Mouse (Mus musculus) MEL (cell line): Measurements from ENCODE around the gene Lbh.

ENCODE experiments used
- CHD1 ChIP-seq: IDR thresholded peaks from 2 replicates; pipeline ENCODE4 v1.6.1; 2012; ENCODE audit warnings: low read depth, mild to moderate bottlenecking, inconsistent platforms, low read length, improper control_type of control experiment
- CTCF ChIP-seq, 3 experiments: IDR thresholded peaks in 2 of 3; conservative IDR thresholded peaks in 1 of 3; 2 replicates each; pipeline ENCODE4 v1.5.1; 2011 to 2012; ENCODE audit warnings: low read length in 3 of 3, low read depth in 2 of 3, mild to moderate bottlenecking in 2 of 3, improper control_type of control experiment in 1 of 3, inconsistent platforms in 1 of 3, mixed read lengths in 1 of 3, moderate library complexity in 1 of 3; ENCODE audit not compliant: control insufficient read depth in 1 of 3, insufficient read depth in 1 of 3, poor library complexity in 1 of 3, severe bottlenecking in 1 of 3
- E2F4 ChIP-seq: IDR thresholded peaks from 2 replicates; pipeline ENCODE4 v1.6.1; 2011; ENCODE audit warnings: low read depth, low read length, improper control_type of control experiment, borderline replicate concordance
- SMC3 ChIP-seq: IDR thresholded peaks from 2 replicates; pipeline ENCODE4 v1.6.1; 2011; ENCODE audit warnings: low read depth, low read length, improper control_type of control experiment
- USF1 ChIP-seq: IDR thresholded peaks from 2 replicates; pipeline ENCODE4 v1.6.1; 2014; ENCODE audit warnings: low read depth, mild to moderate bottlenecking, inconsistent platforms, low read length, improper control_type of control experiment, moderate library complexity

DNA sequence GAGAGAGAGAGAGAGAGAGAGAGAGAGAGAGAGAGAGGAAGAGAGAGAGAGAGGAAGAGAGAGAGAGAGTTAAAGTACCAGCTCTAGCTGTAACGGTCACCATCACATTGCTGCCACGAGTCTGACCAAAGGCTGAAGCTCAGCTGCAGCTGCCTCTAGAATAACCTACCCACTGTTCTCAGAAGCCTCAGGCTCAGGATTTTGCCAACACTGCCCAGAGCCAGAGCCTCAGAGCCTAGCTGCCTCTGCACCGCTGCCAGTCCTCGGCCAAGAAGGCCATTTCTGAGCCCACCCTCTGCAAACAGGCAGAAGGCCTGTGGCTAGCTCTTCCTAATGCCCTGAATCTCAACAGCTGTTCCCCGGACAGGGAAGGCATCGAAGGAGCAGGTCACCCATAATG is 70.9 kb downstream of the Lbh start:
- TF ChIP-seq CTCF (IDR thresholded peaks at IDR 0.05 in 2 of 3, conservative IDR thresholded peaks at IDR 0.05 in 1 of 3; ENCODE audit: control insufficient read depth in 1 of 3, insufficient read depth in 1 of 3, low read depth in 2 of 3, low read length in 3 of 3, poor library complexity in 1 of 3, severe bottlenecking in 1 of 3): no peak
- no peak for TF ChIP-seq CHD1
- TF ChIP-seq SMC3: no peak
- TF ChIP-seq E2F4: no peak
- no peak for TF ChIP-seq USF1
